Mouse (Mus musculus) kidney, postnatal 36 days (tissue): ENCODE results near the gene Erg28.

Source experiments
- DNase-seq, 2 experiments: peaks; one replicate each; pipeline ENCODE4 v3.0.0; 2021 to 2022; ENCODE audit warnings: mixed read lengths in 2 of 2

Erg28 gene

GRCm38 (mm10) chr12:85824438-85825264 is at the start of gene Erg28, which contains the start of gene Ttll5:
Gene Erg28 (minus strand): TSS chr12:85824550.
Gene Ttll5 (plus strand): TSS chr12:85824659.
- peak; percentile 95 to 96 for DNase-seq

- no peak for DNase-seq
Measured at GRCm38 (mm10) chr12:85869423-85869822, 45.1 kb upstream of the Erg28 start.

- no peak for DNase-seq
Measured at GRCm38 (mm10) chr12:85867125-85867524, 42.8 kb upstream of the Erg28 start.

- DNase-seq = no peak
Measured at GRCm38 (mm10) chr12:85866624-85867023, 42.3 kb upstream of the Erg28 start.

GRCm38 (mm10) chr12:85865526-85865925 is 41.2 kb upstream of the Erg28 start:
- no peak for DNase-seq

- DNase-seq = peak; percentile 45 to 54
Measured at GRCm38 (mm10) chr12:85862514-85862913, 38.2 kb upstream of the Erg28 start.

GRCm38 (mm10) chr12:85859511-85860189 is 35.3 kb upstream of the Erg28 start:
- no peak for DNase-seq

GRCm38 (mm10) chr12:85859111-85859510 is 34.8 kb upstream of the Erg28 start:
- no peak for DNase-seq

- no peak for DNase-seq
Measured at GRCm38 (mm10) chr12:85857300-85857699, 33.0 kb upstream of the Erg28 start.

- no peak for DNase-seq
Measured at GRCm38 (mm10) chr12:85854271-85854670, 29.9 kb upstream of the Erg28 start.

- DNase-seq = no peak
Measured at GRCm38 (mm10) chr12:85853836-85854235, 29.5 kb upstream of the Erg28 start.

- DNase-seq = no peak
Measured at GRCm38 (mm10) chr12:85850661-85851060, 26.3 kb upstream of the Erg28 start.

GRCm38 (mm10) chr12:85848164-85848958 is 24.0 kb upstream of the Erg28 start:
- DNase-seq = peak; percentile 35 to 58

GRCm38 (mm10) chr12:85839371-85840000 is 15.1 kb upstream of the Erg28 start:
- no peak for DNase-seq

GRCm38 (mm10) chr12:85837765-85838164 is 13.4 kb upstream of the Erg28 start:
- no peak for DNase-seq

GRCm38 (mm10) chr12:85834543-85834942 is 10.2 kb upstream of the Erg28 start:
- no peak for DNase-seq

- DNase-seq = peak; percentile 40 to 42
Measured at GRCm38 (mm10) chr12:85830691-85831090, 6.3 kb upstream of the Erg28 start.

- DNase-seq = no peak
Measured at GRCm38 (mm10) chr12:85829866-85830265, 5.5 kb upstream of the Erg28 start.

GRCm38 (mm10) chr12:85828856-85829255 is 4.5 kb upstream of the Erg28 start:
- DNase-seq = no peak

GRCm38 (mm10) chr12:85825822-85826221 is 1.5 kb upstream of the Erg28 start:
- DNase-seq = no peak

GRCm38 (mm10) chr12:85825361-85825760 is 1.0 kb upstream of the Erg28 start:
- no peak for DNase-seq

GRCm38 (mm10) chr12:85822051-85822450 is 2.3 kb downstream of the Erg28 start:
- DNase-seq = peak in 1 of 2 experiments; percentile 44

- peak; percentile 70 to 80 for DNase-seq
Measured at GRCm38 (mm10) chr12:85813599-85813998, 10.8 kb downstream of the Erg28 start.
